Mouse (Mus musculus) testis, adult 2 months (tissue): Measurements from ENCODE around the gene Bcat1. TPM values are rescaled to one million over a fixed set of nuclear protein-coding genes. Genes with fewer than 3 reads are reported as not detected.

ENCODE experiments used
- H3K27ac ChIP-seq: fragments of 200-500 bp; 2 replicates; pipeline ENCODE4 v1.5.1; 2012; ENCODE audit warnings: low read depth, low read length; ENCODE audit not compliant: control insufficient read depth, insufficient read depth
- H3K27me3 ChIP-seq: fragments of 200-500 bp; 2 replicates; pipeline ENCODE4 v1.6.1; 2012; ENCODE audit warnings: mild to moderate bottlenecking, low read length, moderate library complexity; ENCODE audit not compliant: control insufficient read depth, insufficient read depth
- H3K36me3 ChIP-seq: fragments of 200-500 bp; 2 replicates; pipeline ENCODE4 v1.6.1; 2012; ENCODE audit warnings: mild to moderate bottlenecking, low read length; ENCODE audit not compliant: control insufficient read depth, insufficient read depth
- H3K4me1 ChIP-seq: fragments of 200-500 bp; 2 replicates; pipeline ENCODE4 v1.6.1; 2012; ENCODE audit warnings: low read length; ENCODE audit not compliant: control insufficient read depth, insufficient read depth
- H3K4me3 ChIP-seq: fragments of 200-500 bp; 2 replicates; pipeline ENCODE4 v1.5.1; 2012; ENCODE audit warnings: low read depth, mild to moderate bottlenecking, low read length, moderate library complexity, mixed read lengths; ENCODE audit not compliant: control insufficient read depth
- CTCF ChIP-seq: fragments of 200-500 bp; IDR thresholded peaks from 2 replicates; pipeline ENCODE4 v1.5.1; 2012; ENCODE audit warnings: low read depth, mild to moderate bottlenecking, inconsistent platforms, low read length, moderate library complexity; ENCODE audit not compliant: control insufficient read depth, insufficient read depth, insufficient replicate concordance
- POLR2A ChIP-seq: fragments of 200-500 bp; IDR thresholded peaks from 2 replicates; pipeline ENCODE4 v1.6.1; 2012; ENCODE audit warnings: low read depth, mild to moderate bottlenecking, inconsistent platforms, low read length, moderate library complexity; ENCODE audit not compliant: control insufficient read depth
- polyA plus RNA-seq: library from polyadenylated mRNA; depleted of rRNA; stranded (reverse); fragments of >200 nt; gene quantifications from 2 replicates; pipeline ENCODE4 v1.2.3, GENCODE M21; 2012

The Bcat1 gene
- polyA plus RNA-seq, 1 experiment, result 0.21 TPM

GRCm38 (mm10) chr6:145120787-145121589, 45.0 kb upstream of the Bcat1 start:
- H3K27ac ChIP-seq, result no peak overlapping the region
- TF ChIP-seq CTCF (no peak), POLR2A (no peak)
- H3K4me3 ChIP-seq, result no peak overlapping the region
- H3K36me3 ChIP-seq, result no peaks in the 10 kb centered on the region
- no peaks in the 10 kb centered on the region for H3K27me3 ChIP-seq
- peaks cover 2% of the 10 kb centered on the region; the same call in 1 of the 2 replicates for H3K4me1 ChIP-seq

DNA sequence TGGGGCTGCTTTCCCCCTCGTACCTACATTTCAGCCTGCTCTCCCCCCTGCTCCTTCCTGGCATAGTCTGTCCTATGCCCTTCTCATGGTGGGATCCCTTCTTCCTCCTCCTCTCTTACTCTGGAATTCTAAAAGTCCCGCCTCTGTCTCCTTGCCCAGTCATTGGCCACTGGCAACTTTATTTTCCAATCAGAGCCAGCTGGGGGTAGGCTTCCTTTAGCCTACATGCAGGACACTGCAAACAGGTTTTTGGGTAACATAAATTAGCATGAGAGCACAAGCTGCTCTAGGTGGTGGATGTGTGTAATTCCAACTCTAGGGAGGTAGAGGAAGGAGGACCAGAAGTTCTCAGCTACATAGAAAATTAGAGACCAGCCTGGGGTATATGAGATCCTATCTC, 44.1 kb upstream of the Bcat1 start:
- peaks cover 2% of the 10 kb centered on the region; the same call in 1 of the 2 replicates for H3K4me1 ChIP-seq
- no peak overlapping the region for H3K4me3 ChIP-seq
- no peak for TF ChIP-seq CTCF
- TF ChIP-seq POLR2A, result no peak
- no peaks in the 10 kb centered on the region for H3K27me3 ChIP-seq
- no peak overlapping the region for H3K27ac ChIP-seq
- H3K36me3 ChIP-seq, result no peaks in the 10 kb centered on the region

DNA sequence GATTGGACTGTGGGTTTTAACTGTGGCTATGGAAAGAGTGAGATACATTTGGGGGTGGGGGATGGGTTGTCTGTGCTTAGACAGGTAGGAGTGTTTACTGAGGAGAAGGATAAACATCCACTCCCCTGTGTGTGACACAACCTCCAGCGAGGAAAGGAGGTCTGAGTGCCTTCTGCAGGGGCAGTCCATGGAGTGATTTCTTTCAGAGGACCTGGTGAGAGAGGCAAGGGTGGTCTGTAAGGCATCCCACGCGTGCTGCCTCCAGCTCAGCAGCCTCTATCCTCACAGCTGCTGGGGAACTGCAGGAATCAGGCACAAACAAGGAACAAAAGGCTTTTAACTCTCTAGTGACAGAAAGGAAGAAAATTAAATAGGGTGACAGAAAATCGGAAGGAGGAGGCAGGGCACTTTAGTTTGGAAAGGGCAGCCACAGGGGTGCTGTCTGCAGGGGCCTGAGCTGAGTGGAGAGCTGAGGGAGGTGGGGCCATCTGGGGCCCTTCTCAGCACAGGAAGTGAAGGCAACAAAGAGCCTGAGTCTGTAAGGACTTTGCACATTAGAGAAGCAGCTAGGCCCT, 40.2 kb upstream of the Bcat1 start:
- H3K27ac ChIP-seq, result no peak overlapping the region
- no peaks in the 10 kb centered on the region for H3K36me3 ChIP-seq
- TF ChIP-seq CTCF, result no peak
- no peak overlapping the region for H3K4me3 ChIP-seq
- no peaks in the 10 kb centered on the region for H3K4me1 ChIP-seq
- no peaks in the 10 kb centered on the region for H3K27me3 ChIP-seq

DNA sequence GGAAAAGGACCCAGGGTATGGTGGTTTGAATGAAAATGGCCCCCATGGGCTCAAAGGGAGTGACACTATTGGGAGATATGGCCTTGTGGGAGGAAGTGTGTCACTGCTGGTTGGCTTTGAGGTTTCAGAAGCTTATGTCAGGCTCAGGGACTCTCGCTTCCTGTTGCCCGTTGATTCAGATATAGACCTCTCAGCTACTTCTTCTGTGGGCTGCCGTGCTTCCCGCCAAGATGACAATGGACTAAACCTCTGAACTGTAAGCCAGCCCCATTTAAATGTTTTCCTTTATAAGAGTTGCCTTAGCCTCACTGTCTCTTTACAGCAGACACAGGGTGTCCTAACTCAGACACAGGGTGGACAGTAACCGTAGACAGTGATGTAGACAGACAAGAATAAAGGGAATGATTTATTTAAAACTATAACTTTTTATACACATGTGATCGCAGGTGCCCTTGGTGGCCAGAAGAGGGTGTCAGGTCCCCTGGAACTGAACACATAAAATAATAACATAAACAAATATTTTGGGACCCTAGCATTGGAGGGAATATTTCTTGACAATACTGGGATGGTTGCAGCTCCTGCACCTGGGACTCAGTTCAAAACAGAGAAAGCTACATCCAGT, 39.6 kb upstream of the Bcat1 start, which contains the start of gene Lrmp:
Gene Lrmp, plus strand, starts transcription at position 178 of the 622 bp plus-strand sequence.
- H3K4me3 ChIP-seq, result no peak within 1 kb of the TSS
- no peaks in the 10 kb centered on the region for H3K4me1 ChIP-seq
- no peak for TF ChIP-seq CTCF
- no peak for TF ChIP-seq POLR2A
- H3K36me3 ChIP-seq, result no peaks in the 10 kb centered on the region
- H3K27ac ChIP-seq, result no peak within 1 kb of the TSS
- no peaks in the 10 kb centered on the region for H3K27me3 ChIP-seq

DNA sequence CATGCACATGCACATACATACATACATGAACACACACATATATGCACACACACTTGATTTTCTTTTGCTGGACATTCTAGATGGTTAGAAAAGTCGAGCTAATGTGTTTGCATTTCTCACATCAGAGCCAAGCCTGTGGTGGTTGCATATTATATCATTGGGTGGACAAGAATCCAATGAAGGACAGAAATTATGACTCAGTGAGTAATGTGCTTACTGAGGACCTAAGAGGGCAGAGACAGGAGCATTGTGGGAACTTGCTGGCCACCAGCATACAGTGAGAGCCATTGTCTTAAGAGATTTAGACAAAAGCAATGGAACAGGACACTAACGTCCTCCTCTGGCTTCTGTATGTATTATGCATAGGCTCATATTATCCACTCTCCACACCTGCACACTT, 38.6 kb upstream of the Bcat1 start:
- H3K4me1 ChIP-seq, result no peaks in the 10 kb centered on the region
- TF ChIP-seq POLR2A, result no peak
- no peaks in the 10 kb centered on the region for H3K36me3 ChIP-seq
- no peaks in the 10 kb centered on the region for H3K27me3 ChIP-seq
- no peak overlapping the region for H3K27ac ChIP-seq
- no peak overlapping the region for H3K4me3 ChIP-seq

DNA sequence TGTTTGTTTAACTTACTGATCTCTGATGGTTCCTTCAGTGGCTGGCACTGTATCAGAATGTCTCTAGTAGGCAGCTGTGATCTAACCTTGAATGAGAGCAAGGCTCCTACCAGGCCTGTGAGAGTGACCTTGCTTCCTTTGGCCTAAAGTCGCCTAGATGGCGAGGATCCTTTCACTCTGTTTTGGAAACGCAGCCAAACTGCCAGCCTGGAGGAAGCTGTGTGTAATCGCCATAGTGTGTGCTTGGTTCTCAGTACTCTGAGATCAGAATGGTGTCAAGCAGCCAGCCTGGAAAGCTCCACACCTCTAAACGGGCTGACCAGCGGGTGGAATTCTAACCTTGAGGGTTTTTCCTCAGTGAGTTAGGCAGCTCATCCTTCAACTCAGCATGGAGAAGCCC, 36.9 kb upstream of the Bcat1 start:
- Histone ChIP-seq H3K36me3 (no peaks in the 10 kb centered on the region), H3K4me3 (no peak overlapping the region), H3K27me3 (no peaks in the 10 kb centered on the region), H3K4me1 (no peaks in the 10 kb centered on the region), H3K27ac (no peak overlapping the region)
- TF ChIP-seq CTCF (no peak), POLR2A (no peak)

GRCm38 (mm10) chr6:145110786-145111185, 34.8 kb upstream of the Bcat1 start:
- no peaks in the 10 kb centered on the region for H3K27me3 ChIP-seq
- no peak overlapping the region for H3K4me3 ChIP-seq
- H3K4me1 ChIP-seq, result no peaks in the 10 kb centered on the region

More at GRCm38 (mm10) chr6:145110786-145111185, 34.8 kb upstream of the Bcat1 start:
- Histone ChIP-seq H3K36me3 (no peaks in the 10 kb centered on the region), H3K27ac (no peak overlapping the region)
- TF ChIP-seq CTCF (no peak), POLR2A (no peak)
